ENCODE assay signal across 24 mouse cellular contexts in genomic region chr15:7173776-7174175, GRCm38 (mm10).
"Had no signal": no experiment of that assay in that cellular context is flagged by ENCODE, and none has a peak within 500 bp of the region (broad histone marks: within the 10 kb centered on the region; RNA-seq: fewer than 3 reads in every experiment).

No protein-coding gene starts in this region.

- H3K4me3 ChIP-seq: heart, embryonic 10.5 days; heart, embryonic 12.5 days; hindbrain, embryonic 10.5 days; hindbrain, embryonic 12.5 days; intestine, embryonic 15.5 days; layer of hippocampus, adult 2 months; left cerebral cortex, adult 2 months; limb, embryonic 10.5 days; limb, embryonic 12.5 days had no signal

- H3K27ac ChIP-seq: heart, embryonic 10.5 days; hindbrain, embryonic 10.5 days; hindbrain, embryonic 12.5 days; hindbrain, embryonic 14.5 days; intestine, embryonic 15.5 days; layer of hippocampus, adult 2 months; left cerebral cortex, adult 2 months; limb, embryonic 10.5 days; limb, embryonic 12.5 days; liver, embryonic 14.5 days had no signal

- H3K4me1 ChIP-seq: hindbrain, embryonic 10.5 days; hindbrain, embryonic 12.5 days; intestine, embryonic 15.5 days; limb, embryonic 10.5 days; limb, embryonic 12.5 days had no signal

- H3K4me2 ChIP-seq: heart, embryonic 12.5 days; hindbrain, embryonic 12.5 days; hindbrain, embryonic 14.5 days; intestine, embryonic 15.5 days; limb, embryonic 12.5 days; liver, embryonic 11.5 days had no signal

- H3K9me3 ChIP-seq: heart, embryonic 10.5 days; heart, embryonic 12.5 days; hindbrain, embryonic 10.5 days; hindbrain, embryonic 12.5 days; intestine, embryonic 15.5 days; limb, embryonic 10.5 days; limb, embryonic 12.5 days had no signal

- H3K27me3 ChIP-seq: heart, embryonic 12.5 days; hindbrain, embryonic 12.5 days; intestine, embryonic 15.5 days; limb, embryonic 12.5 days had no signal

- ATAC-seq: hindbrain, embryonic 16.5 days; inflammation-experienced regulatory T-cells, adult 6 months; intestine, embryonic 15.5 days; intestine, postnatal 0 days had no signal

- H3K9ac ChIP-seq: heart, embryonic 12.5 days; hindbrain, embryonic 12.5 days; hindbrain, embryonic 14.5 days; intestine, embryonic 15.5 days; limb, embryonic 12.5 days; liver, embryonic 14.5 days had no signal

- DNase-seq: gastrocnemius, postnatal 14 days; gastrocnemius, postnatal 36 days; heart, postnatal 36 days; kidney, adult 18-20 months; kidney, adult 8-10 months; kidney, postnatal 10 days; kidney, postnatal 25 days; kidney, postnatal 4 days; liver had no signal
